Mouse (Mus musculus): ENCODE data around the gene Vps39.

DNA sequence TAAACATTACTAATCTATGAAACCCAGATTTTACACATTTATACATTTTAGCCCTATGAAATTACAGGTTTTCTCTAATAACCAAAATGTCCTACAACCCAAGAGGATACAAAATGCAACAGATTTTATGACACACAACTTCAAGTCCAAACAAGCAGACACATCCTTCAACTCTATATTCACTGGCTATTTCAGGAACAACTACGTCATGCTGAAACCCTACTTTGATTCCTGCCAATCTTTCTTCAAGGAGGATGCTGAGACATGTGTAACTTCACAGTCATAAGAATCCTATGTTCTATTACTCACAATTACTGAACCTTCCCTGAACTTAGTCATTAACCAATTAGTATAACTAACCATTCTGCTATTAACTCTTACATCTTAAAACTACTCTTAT, 34.4 kb upstream of the Vps39 start:
- TF ChIP-seq CTCF (IDR thresholded peaks at IDR 0.05) (no peak), EP300 (IDR thresholded peaks at IDR 0.05; ENCODE audit: insufficient read depth, low read depth, low read length) (no peak)

Measured in heart, adult 2 months (tissue).